Mouse (Mus musculus) lung, embryonic 15.5 days (tissue): ENCODE data around the gene Gm2431. TPM values are rescaled to one million over a fixed set of nuclear protein-coding genes. Genes with fewer than 3 reads are reported as not detected.
"Not testable (repeated sequence)": the region's sequence is repeated elsewhere in the genome, so short reads cannot be mapped to it uniquely, and the experiment has no call there.

Source experiments
- ATAC-seq: fragments of 200-750 bp; cut with Nextera tagmentation; 2 replicates; pipeline ENCODE4 v1.8.0; 2017; ENCODE audit warnings: moderate number of reproducible peaks, borderline replicate concordance; ENCODE audit not compliant: low FRiP score, low TSS enrichment; ENCODE audit errors: extremely low read depth
- H3K27ac ChIP-seq: fragments of 300-500 bp; sonication (generic); 2 replicates; pipeline ENCODE4 v1.5.1; 2015; ENCODE audit warnings: moderate library complexity, mild to moderate bottlenecking, inconsistent platforms
- H3K27me3 ChIP-seq: fragments of 300-500 bp; sonication (generic); 2 replicates; pipeline ENCODE4 v1.6.1; 2015; ENCODE audit warnings: inconsistent platforms
- H3K36me3 ChIP-seq: fragments of 300-500 bp; sonication (generic); 2 replicates; pipeline ENCODE4 v1.6.1; 2015; ENCODE audit warnings: inconsistent platforms
- H3K4me1 ChIP-seq: fragments of 300-500 bp; sonication (generic); 2 replicates; pipeline ENCODE4 v1.6.1; 2015; ENCODE audit warnings: inconsistent platforms
- H3K4me2 ChIP-seq: fragments of 300-500 bp; sonication (generic); 2 replicates; pipeline ENCODE4 v1.6.1; 2015; ENCODE audit warnings: inconsistent platforms, mild to moderate bottlenecking, moderate library complexity
- H3K4me3 ChIP-seq: fragments of 300-500 bp; sonication (generic); 2 replicates; pipeline ENCODE4 v1.5.1; 2015; ENCODE audit warnings: mild to moderate bottlenecking, inconsistent platforms
- H3K9ac ChIP-seq: fragments of 300-500 bp; sonication (generic); 2 replicates; pipeline ENCODE4 v1.6.1; 2015; ENCODE audit warnings: inconsistent platforms
- H3K9me3 ChIP-seq: fragments of 300-500 bp; sonication (generic); 2 replicates; pipeline ENCODE4 v1.6.1; 2016; ENCODE audit warnings: inconsistent platforms
- WGBS: fragments of 180-500 bp; shearing (Covaris S2); methylation state at CpG from one replicate; pipeline ENCODE4 v1.1.7; 2015; 5-methylcytosine and 5-hydroxymethylcytosine counted together
- polyA plus RNA-seq: library from polyadenylated mRNA; unstranded; fragments of >200 nt; fragmentation: Nextera tagmentation; extraction: Ambion mirVana; gene quantifications from 2 replicates; pipeline ENCODE4 v1.2.1, GENCODE M21; 2015

The Gm2431 gene
- not detected in 2 replicates for polyA plus RNA-seq

DNA sequence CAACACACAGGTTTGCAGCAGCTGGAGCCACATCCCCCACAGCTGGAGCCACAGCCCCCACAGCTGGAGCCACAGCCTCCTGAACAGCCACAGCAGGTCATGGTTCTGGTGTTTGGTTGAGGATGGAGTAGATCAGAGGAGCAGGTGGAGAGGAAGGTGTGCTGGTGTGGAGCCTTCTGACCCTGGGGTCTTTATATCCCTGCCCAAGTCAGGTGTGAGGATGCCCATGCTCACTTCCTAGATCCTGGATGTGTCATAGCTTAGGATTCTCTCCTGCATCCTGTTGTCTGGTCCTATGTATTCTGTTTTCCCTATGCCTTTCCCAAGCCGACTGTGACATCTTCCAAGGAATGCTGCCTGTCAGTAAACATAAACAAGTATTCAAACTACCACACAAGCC lies at the start of gene Gm2431:
Gene Gm2431, minus strand, starts transcription at position 101 of the 400 bp plus-strand sequence.
- not testable (repeated sequence) for H3K9me3 ChIP-seq, ATAC-seq, H3K4me3 ChIP-seq, H3K4me2 ChIP-seq, H3K27ac ChIP-seq, H3K9ac ChIP-seq, H3K27me3 ChIP-seq, H3K36me3 ChIP-seq, H3K4me1 ChIP-seq
- WGBS: 41% methylated on average over 1 of the region's 1 CpGs

DNA sequence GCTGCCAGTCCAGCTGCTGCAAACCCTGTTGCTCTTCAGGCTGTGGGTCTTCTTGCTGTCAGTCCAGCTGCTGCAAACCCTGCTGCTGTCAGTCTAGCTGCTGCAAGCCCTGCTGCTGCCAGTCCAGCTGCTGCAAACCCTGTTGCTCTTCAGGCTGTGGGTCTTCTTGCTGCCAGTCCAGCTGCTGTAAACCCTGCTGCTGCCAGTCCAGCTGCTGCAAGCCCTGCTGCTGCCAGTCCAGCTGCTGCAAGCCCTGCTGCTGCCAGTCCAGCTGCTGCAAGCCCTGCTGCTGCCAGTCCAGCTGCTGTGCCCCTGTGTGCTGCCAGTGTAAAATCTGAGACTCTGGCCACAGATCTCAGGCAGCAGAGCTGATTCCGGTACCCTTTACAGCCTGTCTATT lies 45.8 kb upstream of the Gm2431 start:
- H3K36me3 ChIP-seq, H3K27me3 ChIP-seq, H3K9ac ChIP-seq, H3K27ac ChIP-seq, ATAC-seq, H3K4me2 ChIP-seq, H3K4me1 ChIP-seq, H3K4me3 ChIP-seq, H3K9me3 ChIP-seq: not testable (repeated sequence)
- WGBS: 81% methylated on average over 1 of the region's 1 CpGs

DNA sequence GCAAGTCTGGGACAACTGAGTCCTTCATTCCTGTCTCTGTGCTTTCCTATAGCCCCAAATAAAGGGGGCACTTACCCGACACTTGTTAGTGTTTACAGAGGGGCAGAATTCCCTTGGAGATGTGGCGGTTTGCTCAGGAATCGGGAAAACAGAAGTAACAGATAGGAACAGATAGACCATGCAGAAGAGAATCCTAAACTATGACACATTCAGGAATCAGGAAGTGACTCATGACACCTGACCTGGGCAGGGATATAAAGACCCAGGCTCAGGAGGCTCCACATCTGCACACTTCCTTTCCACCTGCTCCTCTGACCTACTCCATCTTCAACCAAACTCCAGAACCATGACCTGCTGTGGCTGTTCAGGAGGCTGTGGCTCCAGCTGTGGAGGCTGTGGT lies 45.1 kb upstream of the Gm2431 start, which contains the start of gene Krtap5-4:
Gene Krtap5-4, plus strand, starts transcription at position 301 of the 400 bp plus-strand sequence.
- no peak within 1 kb of the TSS for H3K27ac ChIP-seq
- ATAC-seq: no peak

DNA sequence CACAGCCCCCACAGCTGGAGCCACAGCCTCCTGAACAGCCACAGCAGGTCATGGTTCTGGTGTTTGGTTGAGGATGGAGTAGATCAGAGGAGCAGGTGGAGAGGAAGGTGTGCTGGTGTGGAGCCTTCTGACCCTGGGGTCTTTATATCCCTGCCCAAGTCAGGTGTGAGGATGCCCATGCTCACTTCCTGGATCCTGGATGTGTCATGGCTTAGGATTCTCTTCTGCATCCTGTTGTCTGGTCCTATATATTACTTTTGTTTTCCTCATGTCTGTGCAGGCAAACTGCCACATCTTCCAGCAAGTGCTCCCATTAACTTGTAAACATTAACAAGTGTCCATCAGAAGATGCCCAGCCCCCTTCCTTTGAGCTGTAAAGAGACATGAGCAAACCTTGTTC lies 38.9 kb upstream of the Gm2431 start, which contains the start of gene Krtap5-1:
Gene Krtap5-1, minus strand, starts transcription at position 101 of the 400 bp plus-strand sequence.
- not testable (repeated sequence) for H3K9ac ChIP-seq, H3K27me3 ChIP-seq, H3K36me3 ChIP-seq, H3K4me1 ChIP-seq, H3K4me2 ChIP-seq, ATAC-seq, H3K4me3 ChIP-seq, H3K27ac ChIP-seq, H3K9me3 ChIP-seq

More for the DNA sequence above, 45.1 kb upstream of the Gm2431 start, which contains the start of gene Krtap5-4:
- no peaks in the 10 kb centered on the region; the same call in 1 of the 2 replicates for H3K27me3 ChIP-seq
- H3K4me3 ChIP-seq: no peak within 1 kb of the TSS
- H3K36me3 ChIP-seq: no peaks in the 10 kb centered on the region
- no peaks in the 10 kb centered on the region for H3K4me1 ChIP-seq
- no peak within 1 kb of the TSS for H3K4me2 ChIP-seq
- H3K9ac ChIP-seq: no peak within 1 kb of the TSS
- H3K9me3 ChIP-seq: no peaks in the 10 kb centered on the region
- WGBS: 19% methylated on average over 3 of the region's 3 CpGs

DNA sequence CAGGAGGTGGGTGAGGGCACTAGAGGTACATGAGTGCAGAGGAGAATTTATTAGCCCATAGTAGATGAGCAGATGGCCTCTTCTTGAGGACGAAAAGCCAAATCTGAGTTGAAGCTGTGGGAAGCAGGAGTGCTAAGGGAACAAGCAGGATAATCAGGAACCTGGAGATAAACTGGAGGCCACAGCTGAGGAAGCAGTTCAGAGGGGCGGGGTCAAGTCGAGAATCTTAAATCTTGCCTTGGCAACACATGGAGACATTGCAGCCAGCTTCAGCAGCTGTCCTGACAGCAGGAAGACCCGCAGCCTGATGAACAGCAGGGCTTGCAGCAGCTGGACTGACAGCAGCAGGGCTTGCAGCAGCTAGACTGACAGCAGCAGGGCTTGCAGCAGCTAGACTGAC lies 38.0 kb upstream of the Gm2431 start:
- not testable (repeated sequence) for H3K4me2 ChIP-seq, H3K4me1 ChIP-seq, ATAC-seq, H3K27ac ChIP-seq, H3K9me3 ChIP-seq, H3K9ac ChIP-seq, H3K36me3 ChIP-seq, H3K4me3 ChIP-seq, H3K27me3 ChIP-seq
- WGBS: 10% methylated on average over 4 of the region's 4 CpGs

DNA sequence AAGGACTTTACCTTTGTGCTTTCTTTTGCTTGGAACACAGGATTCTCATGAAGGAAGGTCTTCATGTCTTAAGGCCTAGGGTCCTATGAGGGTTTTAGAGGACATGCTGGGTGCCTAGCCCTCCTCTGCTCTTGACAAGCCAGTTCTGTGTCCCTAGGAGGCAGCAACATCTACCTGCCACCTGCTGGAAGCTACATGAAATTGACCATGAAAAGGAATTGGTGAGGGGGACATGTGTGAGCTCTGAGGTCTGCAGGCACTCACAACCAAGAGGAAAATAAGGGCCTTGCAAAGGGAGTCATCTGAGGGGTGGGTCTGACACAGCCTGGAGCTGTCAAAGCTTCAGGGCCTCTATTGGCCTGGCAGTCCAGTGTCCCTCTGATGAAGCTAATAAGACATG lies 37.3 kb upstream of the Gm2431 start:
- H3K9ac ChIP-seq: no peak overlapping the region

DNA sequence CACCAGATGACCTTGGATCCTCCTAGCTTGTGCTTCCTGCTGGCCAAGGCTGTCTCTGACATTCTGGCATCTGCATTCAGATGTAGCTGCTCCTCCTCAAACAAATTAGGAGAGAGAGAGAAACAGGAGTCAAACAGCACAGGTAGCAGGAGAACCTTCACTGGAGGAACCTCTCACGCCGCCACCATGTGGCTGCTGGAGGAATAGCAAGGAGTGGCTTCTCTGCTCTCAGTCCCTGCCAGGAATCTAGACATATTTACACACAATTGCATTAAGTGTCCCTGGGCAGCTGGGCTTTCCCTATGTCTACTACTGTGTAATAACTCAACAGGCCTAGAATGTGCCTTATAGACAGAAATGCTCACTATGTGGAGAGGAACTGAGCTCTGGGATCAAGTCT lies 35.7 kb upstream of the Gm2431 start:
- not testable (repeated sequence) for H3K27ac ChIP-seq, H3K27me3 ChIP-seq, H3K4me1 ChIP-seq, H3K9me3 ChIP-seq, H3K4me2 ChIP-seq, ATAC-seq, H3K9ac ChIP-seq, H3K36me3 ChIP-seq, H3K4me3 ChIP-seq
- WGBS: 0% methylated on average over 2 of the region's 2 CpGs

More for the DNA sequence above, 37.3 kb upstream of the Gm2431 start:
- Histone ChIP-seq H3K4me1 (no peaks in the 10 kb centered on the region), H3K36me3 (no peaks in the 10 kb centered on the region), H3K4me2 (no peak overlapping the region), H3K9me3 (no peaks in the 10 kb centered on the region), H3K4me3 (no peak overlapping the region), H3K27ac (no peak overlapping the region), H3K27me3 (no peaks in the 10 kb centered on the region)
- no peak for ATAC-seq

DNA sequence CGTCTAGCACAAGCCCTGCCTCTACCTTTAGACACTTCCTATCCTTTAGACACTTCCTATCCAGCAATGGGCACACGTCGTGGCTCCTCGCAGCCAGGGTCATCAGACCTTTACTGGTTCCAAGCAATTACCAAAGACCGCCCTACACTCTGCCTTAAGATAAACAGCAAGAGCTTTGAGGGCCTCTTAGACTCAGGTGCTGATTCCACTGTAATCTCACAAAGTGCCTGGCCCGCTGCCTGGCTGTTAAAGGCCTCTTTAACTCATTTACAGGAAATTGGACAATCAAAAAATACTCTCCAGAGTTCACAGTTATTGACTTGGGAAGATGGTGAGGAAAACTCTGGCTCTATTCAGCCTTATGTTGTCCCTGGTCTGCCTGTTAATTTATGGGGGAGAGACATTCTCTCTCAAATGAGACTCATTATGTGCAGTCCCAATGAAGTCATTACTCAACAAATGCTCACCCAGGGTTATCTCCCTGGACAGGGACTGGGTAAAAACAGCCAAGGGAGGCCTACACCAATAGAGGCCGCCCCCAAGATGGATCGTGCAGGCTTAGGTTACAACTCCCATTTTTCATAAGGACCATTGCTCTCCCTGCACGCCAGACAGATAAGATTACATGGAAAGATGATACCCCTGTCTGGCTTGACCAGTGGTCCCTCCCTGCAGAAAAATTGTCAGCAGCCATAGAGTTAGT lies 27.9 kb upstream of the Gm2431 start:
- H3K9me3 ChIP-seq, H3K9ac ChIP-seq, H3K27me3 ChIP-seq, H3K36me3 ChIP-seq, H3K4me2 ChIP-seq, ATAC-seq, H3K27ac ChIP-seq, H3K4me3 ChIP-seq: not testable (repeated sequence)
- whole genome bisulfite sequencing: 41% methylated on average over 9 of the region's 9 CpGs
- H3K4me1 ChIP-seq: peaks cover 16% of the 10 kb centered on the region

DNA sequence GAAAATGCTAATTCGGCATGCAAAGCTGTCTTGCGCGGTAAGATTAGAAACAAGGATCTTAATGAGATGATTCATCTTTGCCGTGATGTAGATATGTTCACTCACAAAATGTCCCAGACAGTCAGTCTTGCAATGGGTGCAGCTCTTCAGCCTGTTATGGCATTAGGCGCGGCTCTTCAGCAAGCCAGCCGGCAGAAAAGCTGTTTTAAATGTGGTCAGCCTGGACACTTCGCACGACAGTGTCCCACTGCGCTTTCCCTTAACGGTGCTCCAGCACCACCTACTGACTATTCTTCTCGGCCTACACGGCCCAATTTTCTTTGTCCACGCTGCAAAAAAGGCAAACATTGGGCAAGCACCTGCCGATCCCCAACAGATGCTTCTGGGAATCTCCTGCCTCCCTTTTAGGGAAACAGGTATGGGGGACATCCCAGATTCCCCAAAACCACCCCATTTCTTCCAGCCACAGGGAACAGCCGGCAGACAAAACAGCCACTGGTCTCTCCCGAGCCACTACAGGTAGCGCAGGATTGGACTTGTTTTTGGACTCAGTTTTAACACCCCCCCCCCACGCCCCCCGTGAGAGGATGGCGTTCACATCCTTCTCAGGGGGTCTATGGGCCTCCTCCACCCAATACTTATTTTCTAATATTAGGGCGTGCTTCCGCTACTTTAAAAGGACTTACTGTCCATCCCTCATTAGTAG lies 27.1 kb upstream of the Gm2431 start:
- peak overlapping the region; percentile 50 for H3K4me3 ChIP-seq
- no peaks in the 10 kb centered on the region for H3K27me3 ChIP-seq
- H3K4me2 ChIP-seq: peak overlapping the region; percentile 87
- H3K27ac ChIP-seq: peak overlapping the region; percentile 92; the same call in 1 of the 2 replicates
- H3K4me1 ChIP-seq: peaks cover 16% of the 10 kb centered on the region
- no peaks in the 10 kb centered on the region for H3K9me3 ChIP-seq
- peak; percentile 51; the same call in 1 of the 2 replicates for ATAC-seq
- no peaks in the 10 kb centered on the region for H3K36me3 ChIP-seq
- no peak overlapping the region; the same call in 1 of the 2 replicates for H3K9ac ChIP-seq
- WGBS: 15% methylated on average over 23 of the region's 23 CpGs

DNA sequence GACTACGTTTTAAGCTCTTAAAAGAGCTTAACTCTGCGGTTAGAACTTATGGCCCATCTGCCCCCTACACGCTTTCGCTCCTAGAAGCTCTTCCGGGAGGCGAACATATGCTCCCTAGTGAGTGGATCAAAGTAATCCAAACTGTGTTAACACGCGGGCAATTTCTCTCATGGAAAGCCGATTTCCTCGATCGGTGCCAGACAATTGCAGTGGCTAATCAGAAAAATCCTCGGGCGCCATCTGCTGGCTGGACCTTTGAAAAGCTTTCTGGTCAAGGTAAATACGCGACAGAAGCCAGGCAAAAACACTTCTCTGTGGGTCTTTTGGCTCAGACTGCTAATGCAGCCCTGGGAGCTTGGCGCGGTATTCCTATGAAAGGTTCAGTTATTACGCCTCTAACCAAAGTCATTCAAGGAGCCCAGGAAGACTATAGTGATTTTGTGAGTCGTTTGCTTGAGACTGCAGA lies 26.5 kb upstream of the Gm2431 start:
- Histone ChIP-seq H3K27ac (peak overlapping the region; percentile 92), H3K9me3 (no peaks in the 10 kb centered on the region), H3K4me2 (peak overlapping the region; percentile 87), H3K4me3 (peak overlapping the region; percentile 50), H3K9ac (peak overlapping the region; percentile 61), H3K4me1 (peaks cover 16% of the 10 kb centered on the region), H3K36me3 (no peaks in the 10 kb centered on the region), H3K27me3 (no peaks in the 10 kb centered on the region)
- ATAC-seq: peak; percentile 79
- WGBS: 0% methylated on average over 19 of the region's 19 CpGs

DNA sequence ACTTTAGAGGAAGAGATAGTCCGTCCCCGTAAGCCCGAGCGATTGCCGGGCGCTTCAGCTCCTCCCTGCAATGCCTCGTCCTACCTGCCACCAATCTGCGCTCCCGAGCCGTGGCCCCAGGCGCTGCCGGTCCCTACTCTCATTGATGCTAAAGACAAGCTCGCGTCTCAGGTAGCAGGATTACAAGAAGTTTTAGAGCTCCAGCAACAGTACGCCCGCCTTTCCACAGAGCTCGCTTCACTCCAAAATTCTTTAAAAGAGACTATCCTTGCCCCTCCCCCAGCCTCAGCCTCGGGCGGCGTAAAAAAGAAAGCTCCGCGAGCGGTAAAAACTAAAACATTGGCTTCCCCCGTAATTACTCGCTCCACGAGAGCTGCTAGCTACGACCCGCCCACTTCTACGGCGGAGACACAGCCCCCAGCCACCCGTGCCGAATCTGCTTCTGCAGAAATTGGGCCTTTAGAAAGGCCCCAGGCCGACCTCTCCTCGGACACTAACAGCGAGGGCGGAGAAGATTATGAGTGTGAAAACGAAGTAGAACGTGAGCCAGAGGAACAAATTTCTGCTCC lies 26.0 kb upstream of the Gm2431 start:
- peak overlapping the region; percentile 50 for H3K4me3 ChIP-seq
- H3K9ac ChIP-seq: peak overlapping the region; percentile 61
- peak overlapping the region; percentile 92 for H3K27ac ChIP-seq
- ATAC-seq: peak; percentile 84
- H3K4me1 ChIP-seq: peaks cover 16% of the 10 kb centered on the region
- no peaks in the 10 kb centered on the region for H3K36me3 ChIP-seq
- WGBS: under 1% methylated on average over 38 of the region's 38 CpGs
- no peaks in the 10 kb centered on the region for H3K9me3 ChIP-seq
- peak overlapping the region; percentile 87 for H3K4me2 ChIP-seq
- H3K27me3 ChIP-seq: no peaks in the 10 kb centered on the region

DNA sequence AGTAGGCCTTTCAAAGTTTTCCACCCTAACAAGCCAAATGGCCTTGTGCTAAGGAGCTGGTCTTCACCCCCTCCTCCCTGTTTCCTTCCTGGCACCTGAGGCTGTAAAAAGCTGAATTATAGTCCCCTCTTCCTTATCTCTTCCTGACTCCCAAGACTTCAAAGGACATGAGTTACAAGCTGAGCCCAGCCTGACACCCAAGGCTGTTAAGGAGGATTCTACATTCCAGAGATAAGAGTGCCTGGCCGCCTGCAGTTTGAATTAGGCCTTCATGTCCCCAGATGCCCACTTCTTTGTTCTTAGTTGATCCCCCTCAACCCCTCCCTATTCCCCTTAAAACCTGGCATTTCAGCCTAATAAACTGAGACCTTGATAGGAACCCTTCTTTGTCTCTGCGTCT lies 24.7 kb upstream of the Gm2431 start:
- not testable (repeated sequence) for H3K36me3 ChIP-seq, H3K27ac ChIP-seq, ATAC-seq, H3K9ac ChIP-seq, H3K27me3 ChIP-seq, H3K9me3 ChIP-seq, H3K4me3 ChIP-seq
- Histone ChIP-seq H3K4me2 (peak overlapping the region; percentile 87; the same call in 1 of the 2 replicates), H3K4me1 (peaks cover 16% of the 10 kb centered on the region)
- 19% methylated on average over 2 of the region's 2 CpGs for WGBS
